Mouse (Mus musculus) MN1 (cell line): Measurements from ENCODE around the gene Eif3c.
A peak's percentile ranks its signal among the peaks of the same experiment; 100 is the strongest.

Experiments used
- DNase-seq: peaks from one replicate; pipeline ENCODE4 v3.0.0-alpha.2; 2016; ENCODE audit warnings: low spot score

The Eif3c gene

DNA sequence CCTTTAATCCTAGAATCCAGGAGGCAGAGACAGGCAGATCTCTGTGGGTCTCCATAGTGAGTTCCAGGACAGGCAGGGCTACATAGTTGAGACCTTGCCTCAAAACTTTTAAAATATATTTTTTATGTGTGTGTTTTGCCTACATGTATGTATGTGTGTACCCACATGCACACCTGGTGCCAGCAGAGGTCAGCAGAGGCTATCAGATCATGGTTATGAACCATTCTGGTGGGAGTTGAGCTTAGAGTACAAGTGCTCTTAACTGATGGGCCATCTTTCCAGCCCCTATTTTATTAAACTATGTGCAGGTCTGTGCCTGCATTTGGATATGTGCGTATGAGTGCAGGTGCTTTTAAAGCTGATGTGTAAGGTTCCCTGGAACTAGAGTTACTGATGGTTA, 11.4 kb downstream of the Eif3c start:
- DNase-seq = no peak

DNA sequence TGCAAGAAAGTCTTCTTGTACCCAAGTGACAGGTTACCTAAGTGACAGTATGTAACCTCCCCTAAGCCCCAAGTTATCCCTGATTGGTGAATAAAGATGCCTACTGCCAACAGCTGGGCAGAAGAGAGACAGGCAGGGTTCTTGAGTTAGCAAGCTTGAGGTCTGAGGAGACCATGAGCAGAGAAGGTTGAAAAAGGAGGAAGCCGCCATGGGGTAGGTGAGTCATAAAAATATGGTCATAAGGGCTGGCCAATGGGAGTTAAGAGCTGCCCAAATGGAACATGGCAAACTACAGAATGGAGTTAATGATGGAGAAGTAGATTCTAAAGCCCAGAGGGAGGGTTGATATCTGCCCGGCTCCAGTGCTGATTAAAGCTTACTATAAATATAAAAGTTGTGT, 20.6 kb downstream of the Eif3c start:
- no peak for DNase-seq

DNA sequence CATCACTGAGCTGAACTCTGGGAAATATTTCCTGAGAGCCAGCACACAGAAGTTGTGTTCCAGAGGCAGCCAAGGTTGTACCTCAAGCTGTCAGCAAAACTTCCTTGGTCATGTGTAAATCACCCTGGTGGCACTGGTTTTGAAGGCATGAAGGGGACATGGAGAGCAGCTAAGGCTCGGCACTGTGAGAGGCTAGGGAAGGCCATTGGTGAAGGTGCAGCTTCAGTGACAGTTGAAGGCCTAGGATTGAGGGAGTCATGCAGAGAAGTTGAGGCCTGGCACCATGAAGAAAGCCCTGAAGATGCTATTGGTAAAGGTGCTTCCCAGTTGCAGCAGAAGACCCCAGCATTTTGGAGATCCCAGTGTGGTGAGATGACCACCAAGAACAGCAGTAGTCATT, 24.6 kb downstream of the Eif3c start:
- DNase-seq = no peak

DNA sequence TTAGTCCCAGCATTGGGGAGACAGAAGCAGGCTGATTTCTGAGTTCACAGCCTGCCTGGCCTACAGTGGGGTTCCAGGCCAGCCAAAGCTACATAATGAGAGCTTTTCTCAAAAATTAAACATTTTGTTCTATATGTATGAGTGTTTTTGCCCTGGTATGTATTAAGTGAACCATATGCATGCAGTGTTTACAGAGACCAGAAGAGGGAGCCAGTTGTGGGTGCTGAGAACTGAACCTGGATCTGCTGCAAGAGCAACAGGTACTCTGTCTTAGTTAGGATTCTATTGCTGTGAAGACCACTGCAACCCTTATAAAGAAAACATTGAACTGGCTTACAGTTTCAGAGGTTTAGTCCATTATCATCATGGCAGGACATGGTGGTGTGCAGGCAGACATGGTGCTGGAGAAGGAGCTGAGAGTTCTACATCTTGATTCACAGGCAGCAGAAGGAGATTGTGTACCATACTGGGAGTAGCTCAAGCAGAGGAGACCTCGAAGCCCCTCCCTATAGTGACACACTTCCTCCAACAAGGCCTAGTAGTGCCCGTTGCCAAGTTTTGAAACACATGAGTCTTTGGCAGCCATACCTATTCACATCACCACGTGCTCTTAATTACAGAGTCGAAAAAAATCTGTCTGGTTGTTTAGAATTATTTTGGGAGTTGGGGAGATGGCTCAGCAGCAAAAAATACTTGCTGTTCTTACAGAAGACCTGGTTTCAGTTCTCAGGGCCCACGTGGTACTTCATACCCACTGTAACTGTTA, 28.2 kb downstream of the Eif3c start:
- DNase-seq = peak; percentile 37

DNA sequence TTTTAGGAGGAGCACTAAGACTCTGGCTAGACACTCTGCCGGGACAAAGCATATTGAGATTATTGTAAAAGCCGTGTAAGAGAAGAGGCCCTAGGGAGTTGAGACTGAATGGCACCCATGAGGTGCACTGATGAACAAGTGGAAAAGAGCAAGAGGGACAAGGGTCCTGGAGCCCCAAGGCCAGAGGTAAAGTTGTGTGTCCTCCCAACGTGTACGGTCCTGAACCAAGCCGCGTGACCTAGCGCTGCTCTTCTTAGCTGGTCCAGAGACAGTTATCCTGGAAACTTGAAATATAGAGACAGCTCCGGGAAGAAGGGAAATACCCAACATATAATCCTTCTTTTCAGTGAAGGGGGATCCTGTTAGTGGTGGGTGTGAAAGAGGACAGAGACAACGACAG, 29.7 kb downstream of the Eif3c start:
- DNase-seq = no peak

DNA sequence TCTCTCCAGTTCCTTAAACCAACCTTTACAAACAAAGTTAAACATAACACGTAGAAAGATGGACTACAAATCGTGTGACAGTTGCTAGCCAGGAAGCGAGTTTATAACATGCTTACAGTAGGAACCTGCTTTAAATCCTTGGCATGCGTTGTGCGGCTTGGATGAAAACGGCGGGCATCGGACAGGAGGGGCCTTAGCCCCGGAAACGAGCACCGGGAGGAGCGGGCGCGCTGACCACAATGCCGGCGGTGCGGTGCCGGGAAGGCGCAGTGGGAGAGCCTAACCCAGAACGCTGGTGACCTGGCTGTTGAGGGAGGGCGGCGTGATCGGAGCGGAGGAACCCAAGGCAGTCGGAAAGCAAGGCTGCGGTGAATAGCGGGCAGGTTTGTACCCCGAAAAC, 30.4 kb downstream of the Eif3c start:
- no peak for DNase-seq

DNA sequence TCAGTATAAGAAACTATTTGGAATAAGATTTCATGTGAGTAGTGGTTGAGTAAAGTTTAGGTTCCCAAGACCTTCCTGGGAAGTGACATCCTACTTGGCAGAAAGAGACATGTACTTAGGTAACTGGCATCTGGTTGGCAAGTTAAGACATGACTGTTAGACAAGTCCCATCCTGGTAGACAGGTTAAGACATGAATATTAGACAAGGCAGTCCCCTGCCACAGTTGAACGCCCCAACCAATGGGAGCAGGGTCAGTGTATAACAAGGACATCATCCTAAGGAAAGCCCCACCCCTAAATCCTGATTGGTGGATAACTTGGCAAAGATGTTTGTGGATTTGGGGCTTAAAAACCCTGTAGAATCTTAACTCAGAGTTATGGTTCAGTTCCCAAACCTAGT, 32.8 kb downstream of the Eif3c start:
- DNase-seq = no peak

DNA sequence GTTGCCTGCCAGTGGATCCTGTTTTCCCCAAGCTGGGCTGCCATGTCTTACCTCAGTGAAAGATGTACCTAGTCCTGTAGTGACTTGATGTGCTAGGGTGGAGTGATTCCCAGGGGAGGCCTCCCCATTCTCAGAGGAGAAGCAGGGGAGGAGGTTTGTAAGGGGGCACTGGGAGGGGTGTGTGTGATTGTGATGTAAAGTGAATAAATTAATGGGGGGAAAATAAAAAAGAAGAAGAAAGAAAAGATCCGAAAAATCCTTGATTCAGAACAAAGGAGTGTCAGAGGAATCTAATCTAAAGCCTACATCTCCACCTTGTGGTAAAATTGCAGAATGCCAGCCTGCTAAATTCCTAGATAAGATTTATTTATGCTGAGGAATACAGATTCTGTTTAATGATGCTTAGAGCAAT, 38.0 kb downstream of the Eif3c start:
- DNase-seq = peak; percentile 80

DNA sequence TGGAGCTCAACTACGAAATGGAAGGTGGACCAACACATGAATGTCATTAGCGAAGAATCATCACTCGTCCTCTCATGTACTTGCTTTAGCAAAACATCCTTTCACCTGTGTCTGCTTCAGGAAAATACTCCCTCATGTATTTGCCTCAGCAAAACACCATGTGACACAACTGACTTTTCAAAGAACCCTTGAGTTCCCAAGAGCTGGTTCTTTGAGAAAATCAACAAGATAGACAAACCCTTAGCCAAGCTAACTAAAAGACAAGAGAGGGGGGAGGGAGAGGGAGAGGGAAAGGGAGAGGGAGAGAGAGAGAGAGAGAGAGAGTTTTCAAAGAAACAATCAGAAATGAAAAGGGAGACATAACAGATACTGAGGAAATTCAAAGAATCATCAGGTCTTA, 42.9 kb downstream of the Eif3c start:
- no peak for DNase-seq

DNA sequence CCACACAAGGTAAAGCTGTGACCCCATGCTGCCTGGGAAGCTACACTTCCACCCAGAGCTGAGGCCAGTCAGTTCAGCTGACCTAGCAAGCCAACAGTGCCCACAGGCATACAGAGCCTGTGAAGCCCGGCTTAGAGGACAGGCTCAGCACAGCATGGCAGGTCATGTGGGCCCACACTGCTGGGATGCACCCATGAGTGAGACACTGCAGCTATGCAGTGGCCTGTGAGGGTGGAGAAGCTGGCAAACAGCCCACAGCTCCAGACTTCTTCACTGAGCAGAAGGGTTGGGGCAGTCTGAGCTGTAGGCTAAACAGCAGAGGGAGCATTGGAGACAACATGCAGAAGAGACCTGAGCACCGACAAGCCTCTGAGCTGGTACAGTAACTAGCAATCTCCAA, 46.7 kb downstream of the Eif3c start:
- DNase-seq = peak; percentile 84

DNA sequence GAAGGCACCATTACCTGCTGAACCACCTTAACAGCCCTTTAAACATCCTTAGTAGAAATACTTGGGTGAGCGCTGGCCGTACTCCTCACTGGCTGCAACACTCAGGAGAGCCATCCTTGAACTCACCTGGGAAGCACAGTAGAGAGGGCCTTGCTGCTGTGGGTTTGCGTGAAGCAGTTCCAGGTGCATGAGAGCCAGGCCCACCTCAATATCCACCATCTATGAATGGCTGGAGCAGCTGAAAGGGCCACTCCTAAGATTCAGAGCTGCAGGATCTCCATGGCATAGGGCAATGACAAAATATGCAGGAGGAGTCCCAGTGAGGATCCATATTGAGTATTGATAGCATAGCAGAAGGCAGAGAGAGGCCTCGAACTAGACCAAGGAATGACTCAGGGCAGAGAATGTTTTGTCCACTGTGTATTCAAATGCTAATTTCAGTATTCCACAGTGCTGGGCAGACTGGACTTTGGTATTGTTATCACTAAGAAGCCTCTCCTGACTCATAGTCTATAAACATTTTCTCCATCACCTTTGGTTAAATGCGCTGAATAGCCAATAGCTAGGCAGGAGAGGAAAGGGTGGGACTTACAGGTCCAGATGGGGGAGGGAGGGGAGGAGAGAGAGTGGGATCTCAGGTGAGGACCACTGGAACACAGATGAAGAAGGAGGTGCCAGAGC, 47.8 kb downstream of the Eif3c start:
- DNase-seq = no peak

DNA sequence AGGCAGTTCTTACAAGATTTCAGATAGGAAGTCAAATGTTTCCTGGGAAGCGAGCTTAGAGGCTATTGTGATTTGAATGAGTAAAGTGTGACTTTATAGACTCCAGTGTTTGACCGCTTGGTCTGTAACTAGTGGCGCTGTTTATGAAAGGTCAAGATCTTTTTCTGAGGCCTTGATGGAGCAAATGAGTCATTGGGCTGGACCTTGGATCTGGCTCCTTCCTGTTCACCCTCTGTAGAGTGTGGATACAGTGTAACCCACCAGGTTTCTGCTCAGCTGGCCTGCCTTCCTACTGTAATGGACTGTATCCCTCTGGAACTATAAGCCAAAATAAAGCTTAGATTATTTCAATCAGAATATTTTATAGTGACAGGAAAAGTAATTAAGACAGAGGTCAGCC, 54.9 kb downstream of the Eif3c start:
- no peak for DNase-seq

DNA sequence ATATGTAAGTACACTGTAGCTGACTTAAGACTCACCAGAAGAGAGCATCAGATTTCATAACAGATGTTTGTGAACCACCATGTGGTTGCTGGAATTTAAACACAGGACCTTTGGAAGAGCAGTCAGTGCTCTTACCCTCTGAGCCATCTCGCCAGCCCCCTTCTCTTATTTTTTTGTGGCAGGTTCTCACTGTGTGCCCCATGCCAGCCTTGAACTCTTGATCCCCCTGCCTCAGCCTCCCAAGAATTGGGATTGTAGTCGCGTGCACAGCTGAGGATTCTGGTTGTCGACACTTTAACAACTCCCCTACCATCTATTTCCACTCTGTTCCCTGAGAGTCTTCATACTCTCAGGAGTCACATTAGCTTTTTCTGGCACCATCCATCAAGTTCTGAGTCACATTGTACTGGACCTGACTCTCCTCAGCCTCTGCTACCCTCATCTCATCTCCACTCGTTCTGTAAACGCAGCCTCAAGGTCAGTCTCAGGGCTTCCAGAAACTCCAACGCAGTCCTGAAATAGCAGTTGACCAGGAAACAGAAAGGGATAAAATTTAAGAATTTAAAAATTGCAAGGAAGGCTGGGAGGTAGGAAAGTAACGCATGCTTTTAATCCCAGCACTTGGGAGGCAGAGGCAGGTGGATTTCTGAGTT, 59.0 kb downstream of the Eif3c start:
- no peak for DNase-seq

DNA sequence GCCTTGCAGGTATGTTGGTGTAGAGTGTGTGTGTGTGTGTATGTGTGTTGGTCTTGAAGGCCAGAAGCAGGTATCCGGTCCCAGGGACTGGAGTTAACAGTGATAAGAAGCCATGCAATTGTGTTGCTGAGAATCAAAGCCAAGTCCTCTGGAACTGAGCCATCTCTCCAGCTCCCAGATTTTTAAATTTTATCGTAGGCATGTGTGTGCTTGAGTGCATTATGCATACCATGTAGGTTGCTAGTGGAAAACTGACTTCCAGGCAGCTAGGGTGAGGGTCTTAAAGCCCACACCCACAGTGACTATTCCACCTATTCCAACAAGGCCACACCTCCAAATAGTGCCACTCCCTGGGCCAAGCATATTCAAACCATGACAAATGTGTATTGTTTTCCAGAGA, 61.3 kb downstream of the Eif3c start:
- DNase-seq = no peak

DNA sequence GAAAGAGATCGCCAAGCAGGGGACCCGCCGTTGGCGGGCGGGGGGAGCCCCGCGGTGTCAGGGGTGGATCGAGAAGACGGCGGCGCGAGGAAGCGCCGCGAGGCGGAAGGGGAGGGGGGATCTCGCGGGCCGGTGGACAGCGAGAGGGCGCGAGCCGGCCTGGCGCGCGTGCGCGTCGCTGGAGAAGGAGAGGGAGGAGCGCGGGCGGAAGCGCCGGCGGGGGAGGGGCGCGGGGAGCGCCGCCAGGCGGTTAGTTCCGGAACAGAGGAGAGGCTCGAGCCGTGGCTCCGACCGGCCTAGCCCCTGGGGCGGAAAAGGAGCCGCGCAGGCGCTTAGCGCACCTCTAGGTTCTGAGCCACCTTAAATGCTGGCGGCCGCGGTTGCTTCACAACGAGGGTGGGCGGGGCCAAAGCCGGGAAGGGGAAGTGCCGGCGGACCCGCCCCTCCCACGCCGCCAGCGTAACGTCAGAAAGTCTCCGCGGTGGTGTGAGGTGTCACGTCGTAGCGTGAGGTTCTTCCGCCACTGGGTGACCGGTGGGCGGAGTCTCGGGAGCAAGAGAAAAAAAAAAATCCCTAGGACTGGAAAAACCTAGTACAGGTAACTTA, 62.8 kb downstream of the Eif3c start, which contains the start of gene Atxn2l:
Gene Atxn2l, minus strand, starts transcription at position 165 of the 606 bp plus-strand sequence.
- peak; percentile 99 for DNase-seq

DNA sequence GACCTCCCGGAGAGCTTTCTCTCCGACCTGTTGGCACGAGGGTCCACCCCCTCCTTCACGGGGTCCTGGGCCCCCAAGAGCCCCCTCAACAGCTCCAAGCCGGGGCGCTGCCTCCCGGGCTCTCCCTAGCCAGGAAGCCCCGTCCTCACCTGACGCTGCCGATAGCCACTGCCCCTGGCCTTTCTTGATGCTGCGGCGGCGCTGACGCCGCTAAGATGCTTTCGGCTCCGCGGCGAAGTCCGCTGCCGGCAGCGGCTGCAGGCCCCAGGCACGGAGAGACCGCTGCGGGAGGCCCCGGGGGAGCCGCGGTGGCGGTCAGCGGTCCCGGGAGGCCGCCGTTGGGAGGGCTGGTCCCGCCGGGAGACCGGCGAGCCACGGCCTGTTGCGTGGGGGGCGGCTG, 63.5 kb downstream of the Eif3c start:
- DNase-seq = peak; percentile 49

DNA sequence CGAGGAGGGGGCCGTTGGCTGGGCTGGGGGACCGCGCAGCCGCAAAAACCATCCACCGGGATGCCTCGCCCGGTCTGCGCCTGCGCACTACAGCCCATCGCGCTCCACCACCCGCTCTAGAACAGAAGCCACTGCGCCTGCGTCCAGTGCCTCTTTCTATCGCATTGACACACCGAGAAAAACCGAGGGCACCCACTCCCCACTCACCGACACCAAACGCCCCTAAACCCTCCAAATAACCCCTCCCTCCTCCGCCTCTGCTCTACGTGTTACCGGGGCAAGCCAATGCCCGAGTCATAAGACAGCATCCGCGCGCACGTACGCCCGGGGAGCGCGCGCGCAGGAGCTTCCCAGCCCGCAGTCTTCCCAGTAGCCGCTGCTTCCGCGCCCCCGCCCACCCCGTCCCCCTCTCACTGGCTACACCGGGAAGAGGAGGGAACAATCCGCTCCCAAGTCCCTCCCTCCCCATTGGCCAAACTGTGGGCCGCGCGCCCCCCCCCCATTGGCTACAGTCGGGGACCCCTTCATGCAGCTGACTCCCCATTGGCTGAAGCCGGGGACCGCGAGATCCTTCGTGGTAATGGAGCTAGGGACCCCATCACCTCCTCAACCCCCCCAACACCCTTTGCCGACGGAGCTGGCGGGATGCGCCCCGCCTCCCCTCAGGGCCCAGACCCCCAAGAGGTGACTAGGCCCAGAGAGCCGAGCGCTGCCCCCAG, 64.0 kb downstream of the Eif3c start:
- peak; percentile 96 for DNase-seq

DNA sequence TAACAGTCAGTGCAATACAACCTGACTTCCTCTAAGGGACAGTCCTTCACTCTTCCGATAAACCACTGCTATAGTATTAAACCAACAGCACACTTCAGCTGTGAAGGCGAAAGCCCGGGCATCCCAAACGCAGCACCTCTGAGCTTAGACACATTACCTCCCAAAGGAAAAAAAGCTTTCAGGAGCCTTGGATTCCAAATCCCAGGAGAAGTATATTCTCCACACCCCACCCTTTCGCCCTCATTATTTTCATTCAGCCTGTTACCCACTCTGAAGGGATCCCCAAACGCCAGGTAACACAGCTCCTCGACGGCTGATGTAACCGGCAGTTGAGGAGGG, 64.6 kb downstream of the Eif3c start:
- DNase-seq = no peak

DNA sequence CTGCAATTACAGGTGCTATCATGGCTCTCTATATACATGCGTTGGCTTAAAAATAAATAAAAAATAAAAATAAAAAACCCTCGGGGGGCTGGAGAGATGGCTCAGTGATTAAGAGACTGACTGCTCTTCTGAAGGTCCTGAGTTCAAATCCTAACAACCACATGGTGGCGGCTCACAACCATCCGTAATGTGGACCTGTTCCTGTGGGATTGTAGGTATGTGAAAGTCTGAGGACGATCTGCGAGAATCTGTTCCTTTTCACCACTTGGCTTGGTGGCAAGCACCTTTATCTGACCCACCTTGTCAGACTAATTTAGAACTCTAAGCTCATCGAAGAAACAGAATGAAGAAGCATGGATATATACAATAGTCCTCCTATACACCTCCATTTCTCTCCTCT, 66.8 kb downstream of the Eif3c start:
- no peak for DNase-seq

DNA sequence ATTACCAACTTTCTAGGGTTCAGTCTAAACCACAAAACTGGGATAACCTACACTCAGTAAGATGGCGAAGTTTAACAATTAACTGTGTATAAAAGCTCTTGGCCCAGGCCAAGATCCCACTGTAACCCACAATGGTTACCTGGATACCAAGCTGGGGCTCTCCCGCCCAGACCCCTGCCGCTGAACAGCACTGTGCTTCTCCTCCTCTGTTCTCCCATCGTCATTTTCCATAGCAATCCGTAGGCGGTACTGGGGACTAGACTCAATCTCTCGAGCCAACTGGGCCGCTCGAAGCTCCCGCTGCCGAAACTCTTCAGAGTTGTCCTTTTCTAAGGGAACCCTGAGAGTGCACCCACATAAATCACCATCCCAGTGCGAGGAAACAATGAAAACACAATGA, 68.2 kb downstream of the Eif3c start:
- DNase-seq = no peak

DNA sequence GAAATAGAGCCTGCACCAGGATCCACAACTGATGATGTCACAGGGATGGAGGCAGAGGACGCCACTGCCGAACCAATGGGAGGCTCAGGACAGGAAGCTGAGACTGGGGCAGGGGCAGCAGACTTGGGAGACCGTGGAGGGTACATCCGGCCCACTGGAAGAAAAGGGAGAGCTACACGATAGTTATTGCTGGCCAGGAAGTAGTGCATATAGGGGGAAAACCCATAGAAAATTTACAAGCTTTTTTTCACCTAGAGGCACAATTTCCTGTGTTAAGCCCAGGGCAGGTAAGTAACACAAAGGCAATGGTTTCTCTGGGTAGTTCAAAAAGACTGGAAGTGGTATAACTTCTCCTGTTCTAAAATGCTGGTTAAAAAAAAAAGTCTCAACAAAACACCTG, 69.7 kb downstream of the Eif3c start:
- no peak for DNase-seq
